Mouse (Mus musculus): ENCODE measurements around the gene Rpp40.

Rpp40 gene

GRCm38 (mm10) chr13:35905879-35906481 is at the start of gene Rpp40:
TSS of gene Rpp40 (minus strand) at chr13:35906359.
- peak; percentile 96 for DNase-seq (ENCODE audit: low spot score)

DNA sequence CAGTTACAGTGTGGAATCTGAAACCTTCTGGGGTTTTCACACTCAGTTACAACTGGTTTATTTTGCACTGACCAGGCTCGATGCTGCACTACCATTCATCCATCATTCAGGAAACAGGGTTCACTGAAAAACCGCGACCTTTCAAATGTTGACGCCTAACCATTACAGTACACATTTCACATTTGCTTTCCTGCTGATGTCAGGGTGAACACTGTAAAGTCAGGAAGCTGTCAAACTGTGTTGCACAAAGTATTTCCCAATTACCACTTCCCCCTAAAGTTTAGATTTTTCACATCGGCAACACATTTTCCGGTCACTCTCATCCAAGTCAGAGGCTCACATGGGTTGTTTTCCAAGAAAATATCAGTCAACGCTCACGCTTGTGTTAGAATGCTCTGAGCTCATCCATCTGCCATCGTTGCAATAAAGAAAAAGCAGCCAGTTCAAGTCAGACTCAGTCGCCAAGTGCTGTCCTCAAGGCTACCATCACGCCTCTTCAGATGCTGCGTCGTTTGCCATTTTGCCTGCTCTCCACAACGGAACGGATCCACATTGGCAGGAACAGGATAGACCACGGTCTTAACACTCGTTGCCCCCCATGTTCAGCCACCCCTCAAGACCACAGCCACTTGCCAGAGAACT is 43.8 kb upstream of the Rpp40 start:
- DNase-seq (ENCODE audit: low spot score): peak; percentile 42

DNA sequence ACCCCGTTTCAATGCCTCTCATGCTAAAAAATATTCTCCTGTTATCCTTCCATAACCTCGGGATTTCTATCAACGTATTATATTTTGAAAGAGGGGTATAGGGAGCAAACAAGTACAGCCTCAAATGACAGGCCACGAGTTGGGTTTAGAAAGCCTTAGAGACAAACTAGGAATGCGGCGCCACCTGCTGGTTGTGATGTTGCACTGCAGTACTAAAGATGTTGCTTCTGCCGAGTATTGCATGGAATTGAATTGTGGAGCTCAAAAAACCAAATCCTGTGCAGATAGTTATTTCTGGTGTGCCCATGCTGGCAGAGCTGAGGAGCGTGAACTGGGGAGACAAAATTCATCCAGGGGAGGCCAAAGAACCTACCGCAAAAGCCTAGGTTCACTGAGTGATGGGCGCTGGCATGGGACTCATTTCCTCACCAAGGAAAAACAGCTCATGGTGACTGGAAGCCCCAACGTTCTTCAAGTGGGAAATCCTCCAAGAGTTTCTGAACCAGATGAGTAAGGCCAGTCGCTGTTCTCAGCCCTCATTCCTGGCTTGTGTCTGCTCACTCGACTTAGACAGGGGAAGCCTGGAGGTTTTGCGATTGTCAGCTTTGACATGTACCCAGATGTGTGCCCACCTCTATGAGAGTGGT is 41.3 kb upstream of the Rpp40 start:
- DNase-seq (ENCODE audit: low spot score): peak; percentile 91

DNA sequence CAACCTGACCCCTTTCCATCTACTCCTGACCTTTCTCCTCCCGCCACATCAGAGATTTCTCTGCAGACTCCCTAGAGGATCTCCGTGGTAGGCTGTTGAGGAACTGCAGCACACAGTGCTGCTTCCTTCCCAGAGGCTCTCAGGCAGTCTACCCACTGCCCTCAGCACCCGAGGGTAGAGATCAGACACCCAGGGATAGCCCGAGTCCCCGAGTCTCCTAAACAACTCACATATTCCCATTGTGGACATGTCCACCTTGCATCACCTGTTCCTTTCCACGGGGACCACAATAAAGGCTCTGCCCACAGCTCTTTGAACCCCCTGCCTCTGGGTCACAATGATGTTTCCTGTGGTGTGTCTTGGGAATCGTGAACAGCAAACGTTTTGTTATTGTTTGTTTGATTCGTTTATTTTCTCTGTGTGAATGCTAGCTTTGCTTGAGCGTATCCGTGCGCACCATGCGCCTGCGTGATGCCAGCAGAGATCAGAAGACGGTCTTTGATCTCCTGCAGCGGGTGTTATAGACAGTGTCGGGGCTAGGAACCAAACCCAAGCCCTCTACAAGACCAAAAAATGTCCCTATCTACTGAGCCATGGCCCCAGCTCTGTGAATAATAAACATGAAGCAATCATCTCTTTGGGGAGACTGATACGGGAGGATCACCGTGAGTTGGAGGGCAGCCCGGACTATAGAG is 40.6 kb upstream of the Rpp40 start:
- DNase-seq (ENCODE audit: low spot score): no peak

DNA sequence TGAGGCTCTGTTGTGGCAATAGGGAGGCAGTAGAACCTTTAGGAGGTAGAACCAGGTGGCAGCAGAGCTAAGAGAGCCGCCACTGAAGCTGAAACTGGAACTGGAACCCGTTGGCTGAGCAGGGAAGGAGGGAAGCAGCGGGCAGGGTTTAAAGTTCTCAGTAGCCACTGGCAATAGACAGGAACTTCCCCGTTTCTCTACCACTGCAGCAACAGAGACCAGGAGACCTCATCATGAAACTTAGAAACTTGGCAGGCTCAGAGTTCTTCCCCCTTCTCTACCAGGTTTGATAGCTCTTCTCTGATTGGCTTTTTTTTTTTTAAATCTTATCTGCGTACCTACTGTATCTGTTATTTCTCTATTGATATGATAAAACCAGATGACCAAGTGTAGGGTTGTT is 34.8 kb upstream of the Rpp40 start:
- DNase-seq (ENCODE audit: low spot score): no peak

- DNase-seq (ENCODE audit: low spot score): no peak
Measured at GRCm38 (mm10) chr13:35939871-35940665, 33.9 kb upstream of the Rpp40 start.

- DNase-seq (ENCODE audit: low spot score): no peak
Measured at GRCm38 (mm10) chr13:35937991-35938390, 31.8 kb upstream of the Rpp40 start.

- DNase-seq (ENCODE audit: low spot score): no peak
Measured at GRCm38 (mm10) chr13:35911476-35911875, 5.3 kb upstream of the Rpp40 start.

GRCm38 (mm10) chr13:35905378-35905777 is 781 bp downstream of the Rpp40 start:
- no peak for DNase-seq (ENCODE audit: low spot score)

GRCm38 (mm10) chr13:35892866-35893265 is 13.3 kb downstream of the Rpp40 start:
- no peak for DNase-seq (ENCODE audit: low spot score)

DNA sequence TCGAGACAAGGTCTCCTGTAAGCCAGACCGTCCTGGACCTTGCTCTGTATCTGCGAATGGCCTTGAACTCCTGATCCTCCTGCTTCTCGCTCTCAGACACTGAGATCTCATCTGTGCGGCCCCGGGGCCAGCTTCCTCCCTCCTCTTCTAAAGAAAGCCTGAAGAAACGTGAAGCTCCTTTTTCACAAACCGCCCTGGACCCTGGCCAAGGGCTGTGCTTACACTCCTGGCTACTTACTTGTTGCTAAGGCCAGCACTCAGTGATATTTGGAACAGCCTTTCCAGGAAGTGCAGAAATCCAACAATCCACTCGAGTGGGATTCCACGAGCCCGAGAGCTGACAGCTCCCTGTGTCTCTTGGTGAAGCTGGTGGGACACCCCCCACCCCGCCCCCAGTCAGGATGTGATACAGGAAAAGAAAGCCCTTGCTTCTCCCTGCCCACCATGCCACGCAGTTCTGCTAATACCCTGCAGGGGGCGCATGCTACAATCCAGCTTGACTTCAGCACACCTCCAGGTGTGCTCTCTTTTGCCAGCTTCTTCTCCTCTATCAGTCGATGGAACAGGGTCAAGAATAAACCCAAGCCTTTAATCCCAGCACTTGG is 19.9 kb downstream of the Rpp40 start:
- DNase-seq (ENCODE audit: low spot score): peak; percentile 58

DNA sequence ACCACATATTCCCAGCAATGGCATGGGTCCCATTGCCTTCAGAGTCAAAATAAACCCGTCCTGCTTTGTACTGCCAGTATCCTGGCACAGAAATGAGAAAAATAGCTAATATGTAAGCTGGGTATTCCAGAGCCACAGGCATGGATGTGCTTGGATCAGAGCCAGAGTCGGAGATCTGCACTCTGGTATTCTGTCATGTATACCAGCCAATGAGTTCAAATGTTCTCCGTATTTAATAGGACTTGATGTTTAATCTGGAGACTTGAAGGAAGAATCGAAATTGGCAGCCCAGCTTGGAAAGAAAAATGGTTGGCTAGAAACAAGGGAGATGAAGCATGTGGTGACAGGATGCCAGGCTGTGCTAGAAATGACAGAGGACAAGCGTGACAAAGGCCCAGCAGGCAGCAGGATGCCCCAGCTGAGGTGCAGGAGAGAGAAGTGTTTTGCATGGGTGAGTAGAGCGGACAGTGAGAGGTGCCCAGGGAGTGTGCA is 25.6 kb downstream of the Rpp40 start:
- no peak for DNase-seq (ENCODE audit: low spot score)

GRCm38 (mm10) chr13:35879519-35879918 is 26.6 kb downstream of the Rpp40 start:
- DNase-seq (ENCODE audit: low spot score): no peak

DNA sequence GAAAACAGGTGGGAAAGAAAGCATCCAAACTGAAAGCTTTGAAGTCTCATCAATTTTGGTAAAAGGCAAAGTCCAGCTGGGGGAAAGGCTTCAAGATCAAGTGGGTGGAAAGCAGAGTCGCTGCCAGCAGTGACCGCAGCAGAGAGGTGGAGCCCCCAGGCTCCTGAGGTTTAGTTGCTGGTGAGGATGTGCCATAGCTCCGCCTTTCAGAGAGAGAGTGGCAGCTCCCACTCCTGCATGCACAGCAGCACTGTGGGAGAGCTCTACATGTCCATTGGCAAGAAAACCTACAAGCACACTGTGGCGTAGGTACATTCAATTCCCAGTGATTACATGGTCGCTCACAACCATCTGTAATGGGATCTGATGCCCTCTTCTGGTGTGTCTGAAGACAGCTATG is 27.1 kb downstream of the Rpp40 start:
- DNase-seq (ENCODE audit: low spot score): no peak

- DNase-seq (ENCODE audit: low spot score): no peak
Measured at GRCm38 (mm10) chr13:35878282-35878681, 27.9 kb downstream of the Rpp40 start.

DNA sequence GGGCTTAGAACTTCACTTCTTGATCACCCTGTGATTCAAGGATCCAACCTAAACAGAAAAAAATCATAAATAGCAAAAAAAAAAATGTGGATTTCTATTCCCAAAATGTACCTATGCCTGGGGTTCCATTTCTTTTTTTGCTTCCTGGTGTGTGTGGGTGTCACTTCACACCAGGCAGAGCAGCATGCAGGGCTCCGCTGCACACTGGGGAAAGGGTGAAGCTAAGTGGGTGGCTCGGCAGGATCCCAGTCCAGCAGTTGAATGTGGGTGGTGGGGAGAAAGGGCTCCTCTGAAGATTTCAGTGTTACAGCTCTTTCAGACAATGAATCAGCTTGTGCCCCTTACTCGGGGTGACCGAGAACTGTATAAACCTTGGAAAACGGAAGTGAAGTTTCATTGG is 30.8 kb downstream of the Rpp40 start:
- DNase-seq (ENCODE audit: low spot score): no peak

DNA sequence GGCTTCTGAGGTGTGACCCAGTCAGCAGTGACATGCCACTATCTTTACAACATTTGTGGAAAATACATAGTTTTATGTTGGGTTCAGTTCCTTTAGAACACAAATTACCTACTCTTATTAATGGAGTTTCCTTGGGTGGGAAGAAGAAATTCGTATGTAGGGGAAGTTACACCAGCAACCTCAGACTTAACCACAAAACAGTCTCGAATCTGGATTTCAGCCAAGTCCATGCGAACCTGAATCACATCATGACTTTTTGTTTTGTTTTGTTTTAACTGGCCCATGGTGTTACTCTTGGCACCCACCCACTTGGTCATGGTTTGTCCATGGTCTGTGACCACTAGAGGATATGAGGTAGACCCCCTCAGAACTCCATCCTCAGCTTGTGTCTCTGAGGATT is 35.1 kb downstream of the Rpp40 start:
- no peak for DNase-seq (ENCODE audit: low spot score)

GRCm38 (mm10) chr13:35870659-35871058 is 35.5 kb downstream of the Rpp40 start:
- DNase-seq (ENCODE audit: low spot score): no peak

- DNase-seq (ENCODE audit: low spot score): no peak
Measured at GRCm38 (mm10) chr13:35860916-35861315, 45.2 kb downstream of the Rpp40 start.

DNA sequence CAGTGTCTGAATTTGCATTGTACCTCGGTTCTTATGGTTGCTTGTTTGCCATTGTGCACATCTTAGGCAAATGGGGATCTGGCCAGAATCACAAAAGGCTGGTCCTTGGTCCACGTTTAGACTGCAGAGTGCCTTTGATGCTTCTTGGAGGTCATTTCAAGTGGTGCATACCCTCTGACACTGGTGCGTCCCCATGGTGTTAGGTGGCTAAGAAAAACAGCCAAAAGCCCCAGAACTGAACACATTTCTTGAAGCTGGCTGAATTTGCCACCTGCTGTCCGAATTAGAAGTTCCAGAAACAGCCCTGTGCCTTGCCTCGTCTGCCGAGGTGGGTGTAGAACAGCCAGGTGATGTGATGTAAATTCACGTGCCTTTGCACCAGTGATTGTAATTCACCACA is 48.7 kb downstream of the Rpp40 start:
- no peak for DNase-seq (ENCODE audit: low spot score)

- DNase-seq (ENCODE audit: low spot score): no peak
Measured at GRCm38 (mm10) chr13:35852851-35853575, 53.1 kb downstream of the Rpp40 start.
